Mouse (Mus musculus): Measurements from ENCODE around the gene Olfr1532-ps1. TPM values are rescaled to one million over a fixed set of nuclear protein-coding genes. Genes with fewer than 3 reads are reported as not detected.
"Not testable (repeated sequence)": the region's sequence is repeated elsewhere in the genome, so short reads cannot be mapped to it uniquely, and the experiment has no call there.

Olfr1532-ps1 gene
- not detected for total RNA-seq (2021)
- long read RNA-seq, experiment 1 = 0 reads
- long read RNA-seq, experiment 2 = 0 reads

- DNase-seq (ENCODE audit: low spot score in 2 of 2) = no peak
Observed at GRCm38 (mm10) chr7:106907676-106908075, at the start of gene Olfr1532-ps1. TSS of gene Olfr1532-ps1 (plus strand) at chr7:106908001.

- no peak for DNase-seq (ENCODE audit: low spot score in 2 of 2)
Observed at GRCm38 (mm10) chr7:106862885-106863284, 44.9 kb upstream of the Olfr1532-ps1 start, which contains the start of gene Olfr704. TSS of gene Olfr704 (plus strand) at chr7:106863185.

DNA sequence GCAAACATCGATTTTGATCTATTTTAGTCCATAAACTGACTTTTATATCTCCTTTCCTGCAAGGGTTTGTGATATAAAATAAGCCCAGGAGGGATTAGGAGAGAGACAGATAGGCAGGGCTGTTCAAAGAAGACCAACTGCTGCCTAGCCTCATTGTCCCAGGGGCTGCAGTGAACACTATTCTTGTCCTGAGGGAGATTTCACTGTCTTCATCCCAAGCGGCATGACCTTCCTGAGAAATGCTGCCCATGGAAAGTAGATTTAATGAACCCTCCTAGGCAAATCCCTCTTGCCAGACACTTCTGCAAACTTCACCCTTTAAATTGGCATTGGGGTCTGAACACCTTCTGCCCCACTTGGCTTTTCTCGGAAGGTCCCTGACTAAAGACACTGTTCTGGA is 31.0 kb upstream of the Olfr1532-ps1 start, which contains the start of gene Olfr705:
TSS of gene Olfr705 (minus strand) at position 101 of the 400 bp plus-strand sequence.
- no peak for DNase-seq (ENCODE audit: low spot score in 2 of 2)

- DNase-seq (ENCODE audit: low spot score in 2 of 2) = no peak
Observed at GRCm38 (mm10) chr7:106888062-106888461, 19.7 kb upstream of the Olfr1532-ps1 start, which contains the start of gene Olfr706. TSS of gene Olfr706 (minus strand) at chr7:106888162.

GRCm38 (mm10) chr7:106901141-106901540 is 6.7 kb upstream of the Olfr1532-ps1 start, which contains the start of gene Olfr707:
TSS of gene Olfr707 (minus strand) at chr7:106901241.
- DNase-seq (ENCODE audit: low spot score in 2 of 2) = not testable (repeated sequence)

- DNase-seq (ENCODE audit: low spot score in 2 of 2) = not testable (repeated sequence)
Observed at GRCm38 (mm10) chr7:106920961-106921360, 13.2 kb downstream of the Olfr1532-ps1 start.

- no peak for DNase-seq (ENCODE audit: low spot score in 2 of 2)
Observed at GRCm38 (mm10) chr7:106932119-106932518, 24.3 kb downstream of the Olfr1532-ps1 start, which contains the start of gene Olfr709-ps1. TSS of gene Olfr709-ps1 (minus strand) at chr7:106932219.

- DNase-seq (ENCODE audit: low spot score in 2 of 2) = no peak
Observed at GRCm38 (mm10) chr7:106948212-106948611, 40.4 kb downstream of the Olfr1532-ps1 start, which contains the start of gene Olfr710. TSS of gene Olfr710 (minus strand) at chr7:106948312.

GRCm38 (mm10) chr7:106963837-106964236 is 56.0 kb downstream of the Olfr1532-ps1 start, which contains the start of gene Olfr6:
TSS of gene Olfr6 (minus strand) at chr7:106963937.
- DNase-seq (ENCODE audit: low spot score in 2 of 2) = no peak

Other genes starting within 250 kb of the Olfr1532-ps1 start
- gene Olfr693, start 227.4 kb upstream of the Olfr1532-ps1 start, total RNA-seq (2021) = not detected
- gene Olfr694, start 216.2 kb upstream of the Olfr1532-ps1 start, total RNA-seq (2021) = not detected
- not detected for gene Olfr695, start 191.6 kb upstream of the Olfr1532-ps1 start, total RNA-seq (2021)
- not detected for gene Olfr697, start 165.6 kb upstream of the Olfr1532-ps1 start, total RNA-seq (2021)
- not detected for gene Olfr698, start 152.6 kb upstream of the Olfr1532-ps1 start, total RNA-seq (2021)
- gene Olfr699, start 114.8 kb upstream of the Olfr1532-ps1 start, total RNA-seq (2021) = not detected
- not detected for gene Olfr700, start 99.2 kb upstream of the Olfr1532-ps1 start, total RNA-seq (2021)
- gene Olfr701, start 93.9 kb upstream of the Olfr1532-ps1 start, total RNA-seq (2021) = not detected
- not detected for gene Olfr702, start 74.1 kb upstream of the Olfr1532-ps1 start, total RNA-seq (2021)
- not detected for gene Olfr703, start 64.6 kb upstream of the Olfr1532-ps1 start, total RNA-seq (2021)
- gene Olfr704, start 44.8 kb upstream of the Olfr1532-ps1 start, total RNA-seq (2021) = not detected
- not detected for gene Olfr705, start 31.1 kb upstream of the Olfr1532-ps1 start, total RNA-seq (2021)
- gene Olfr706, start 19.8 kb upstream of the Olfr1532-ps1 start, total RNA-seq (2021) = not detected
- not detected for gene Olfr707, start 6.8 kb upstream of the Olfr1532-ps1 start, total RNA-seq (2021)
- gene Olfr709-ps1, start 24.2 kb downstream of the Olfr1532-ps1 start, total RNA-seq (2021) = under 1 TPM in 1 of 2 experiments, not detected in 1; 0.07 TPM
- not detected for gene Olfr710, start 40.3 kb downstream of the Olfr1532-ps1 start, total RNA-seq (2021)
- gene Olfr6, start 55.9 kb downstream of the Olfr1532-ps1 start, total RNA-seq (2021) = not detected
- gene Olfr711, start 67.5 kb downstream of the Olfr1532-ps1 start, total RNA-seq (2021) = not detected
- gene Olfr2, start 98.1 kb downstream of the Olfr1532-ps1 start, total RNA-seq (2021) = not detected
- not detected for gene Olfr713, start 123.2 kb downstream of the Olfr1532-ps1 start, total RNA-seq (2021)
- gene Olfr714, start 163.0 kb downstream of the Olfr1532-ps1 start, total RNA-seq (2021) = not detected
- not detected for gene Olfr17, start 185.2 kb downstream of the Olfr1532-ps1 start, total RNA-seq (2021)
- not detected for gene Olfr715b, start 202.4 kb downstream of the Olfr1532-ps1 start, total RNA-seq (2021)
- not detected for gene Olfr715, start 223.1 kb downstream of the Olfr1532-ps1 start, total RNA-seq (2021)
- gene Olfr716, start 230.3 kb downstream of the Olfr1532-ps1 start, total RNA-seq (2021) = not detected